Mouse (Mus musculus) heart, adult 18-20 months (tissue): ENCODE data around the gene Hk1. TPM values are rescaled to one million over a fixed set of nuclear protein-coding genes. Genes with fewer than 3 reads are reported as not detected.

Source experiments
- DNase-seq, 2 experiments: peaks; one replicate each; pipeline ENCODE4 v3.0.0; 2021 to 2022; ENCODE audit warnings: mixed read lengths in 1 of 2
- long read RNA-seq, 2 experiments: library from polyadenylated mRNA; stranded (forward); transcript quantifications; one replicate each; pipeline ENCODE4 v2.0.0; 2021
- total RNA-seq, 2 experiments: library from RNA; stranded (reverse); gene quantifications; 2 replicates each; pipeline ENCODE4 v1.2.3; 2021

The Hk1 gene
- 100 to 1,000 TPM; 104 to 110 TPM for total RNA-seq
- long read RNA-seq, experiment 1, full-length matches to known transcripts, result 17 of 37 reads
- long read RNA-seq, experiment 1, partial matches to known transcripts, result 8 of 37 reads
- long read RNA-seq, experiment 1, other reads (novel, unspliced or antisense), result 12 of 37 reads
- long read RNA-seq, experiment 2, full-length matches to known transcripts, result 27 of 44 reads
- long read RNA-seq, experiment 2, partial matches to known transcripts, result 6 of 44 reads
- long read RNA-seq, experiment 2, other reads (novel, unspliced or antisense), result 11 of 44 reads

- DNase-seq, result no peak
Measured at GRCm38 (mm10) chr10:62379808-62380207, at the start of gene Hk1. TSS of gene Hk1 (minus strand) at chr10:62379908.

GRCm38 (mm10) chr10:62425081-62425871 lies 45.6 kb upstream of the Hk1 start:
- DNase-seq, result no peak

- no peak for DNase-seq
Measured at GRCm38 (mm10) chr10:62422255-62422654, 42.5 kb upstream of the Hk1 start, which contains the start of gene Hkdc1. TSS of gene Hkdc1 (minus strand) at chr10:62422491.

GRCm38 (mm10) chr10:62421127-62421526 lies 41.4 kb upstream of the Hk1 start:
- peak in 1 of 2 experiments; percentile 19 for DNase-seq

- DNase-seq, result no peak
Measured at GRCm38 (mm10) chr10:62420399-62420798, 40.7 kb upstream of the Hk1 start.

GRCm38 (mm10) chr10:62419422-62419821 lies 39.7 kb upstream of the Hk1 start:
- DNase-seq, result no peak

GRCm38 (mm10) chr10:62418831-62419356 lies 39.2 kb upstream of the Hk1 start:
- no peak for DNase-seq

GRCm38 (mm10) chr10:62413606-62413982 lies 33.9 kb upstream of the Hk1 start:
- no peak for DNase-seq

GRCm38 (mm10) chr10:62412906-62413605 lies 33.3 kb upstream of the Hk1 start:
- DNase-seq, result no peak

- no peak for DNase-seq
Measured at GRCm38 (mm10) chr10:62411431-62412410, 32.0 kb upstream of the Hk1 start.

- peak; percentile 64 to 83 for DNase-seq
Measured at GRCm38 (mm10) chr10:62410943-62411342, 31.2 kb upstream of the Hk1 start.

GRCm38 (mm10) chr10:62404901-62405300 lies 25.2 kb upstream of the Hk1 start:
- DNase-seq, result peak; percentile 45

GRCm38 (mm10) chr10:62401641-62402111 lies 22.0 kb upstream of the Hk1 start:
- peak; percentile 60 to 63 for DNase-seq

- DNase-seq, result no peak
Measured at GRCm38 (mm10) chr10:62383011-62383410, 3.3 kb upstream of the Hk1 start.

- DNase-seq, result no peak
Measured at GRCm38 (mm10) chr10:62380936-62381335, 1.2 kb upstream of the Hk1 start.

- no peak for DNase-seq
Measured at GRCm38 (mm10) chr10:62358827-62359226, 20.9 kb downstream of the Hk1 start.

- DNase-seq, result peak; percentile 61 to 64
Measured at GRCm38 (mm10) chr10:62356105-62356730, 23.5 kb downstream of the Hk1 start.

GRCm38 (mm10) chr10:62345147-62345546 lies 34.6 kb downstream of the Hk1 start:
- DNase-seq, result no peak

GRCm38 (mm10) chr10:62344004-62344752 lies 35.5 kb downstream of the Hk1 start:
- DNase-seq, result no peak

GRCm38 (mm10) chr10:62342512-62342911 lies 37.2 kb downstream of the Hk1 start:
- DNase-seq, result no peak
